Mouse (Mus musculus): ENCODE data around the gene Slu7. TPM values are rescaled to one million over a fixed set of nuclear protein-coding genes. Genes with fewer than 3 reads are reported as not detected.

The Slu7 gene
- 48.3 TPM for polyA plus RNA-seq (2015; fragmentation: Illumina TruSeq; extraction: RNeasy Lipid Tissue Mini Kit (QIAGEN cat#74804); ENCODE audit: low read depth, low replicate concordance)

GRCm38 (mm10) chr11:43433254-43434023 lies at the start of gene Slu7:
TSS of gene Slu7 (plus strand) at chr11:43433744.

GRCm38 (mm10) chr11:43425824-43426413 lies 7.6 kb upstream of the Slu7 start, which contains the start of gene Pttg1:
TSS of gene Pttg1 (minus strand) at chr11:43426251.

GRCm38 (mm10) chr11:43474225-43474774 lies 40.8 kb downstream of the Slu7 start, which contains the start of gene C1qtnf2:
TSS of gene C1qtnf2 (plus strand) at chr11:43474276.

Other genes with a start within 250 kb of the Slu7 start
- 109 TPM for gene Pttg1, start 7.5 kb upstream of the Slu7 start, polyA plus RNA-seq (2015; fragmentation: Illumina TruSeq; extraction: RNeasy Lipid Tissue Mini Kit (QIAGEN cat#74804); ENCODE audit: low read depth, low replicate concordance)
- 2.1 TPM for gene C1qtnf2, start 40.5 kb downstream of the Slu7 start, polyA plus RNA-seq (2015; fragmentation: Illumina TruSeq; extraction: RNeasy Lipid Tissue Mini Kit (QIAGEN cat#74804); ENCODE audit: low read depth, low replicate concordance)
- 2.1 TPM for gene Ccnjl, start 95.0 kb downstream of the Slu7 start, polyA plus RNA-seq (2015; fragmentation: Illumina TruSeq; extraction: RNeasy Lipid Tissue Mini Kit (QIAGEN cat#74804); ENCODE audit: low read depth, low replicate concordance)
- gene 4933415A04Rik, start 153.3 kb downstream of the Slu7 start, polyA plus RNA-seq (2015; fragmentation: Illumina TruSeq; extraction: RNeasy Lipid Tissue Mini Kit (QIAGEN cat#74804); ENCODE audit: low read depth, low replicate concordance): 0.58 TPM
- gene Fabp6, start 167.8 kb downstream of the Slu7 start, polyA plus RNA-seq (2015; fragmentation: Illumina TruSeq; extraction: RNeasy Lipid Tissue Mini Kit (QIAGEN cat#74804); ENCODE audit: low read depth, low replicate concordance): not detected
- gene Pwwp2a, start 248.3 kb downstream of the Slu7 start, polyA plus RNA-seq (2015; fragmentation: Illumina TruSeq; extraction: RNeasy Lipid Tissue Mini Kit (QIAGEN cat#74804); ENCODE audit: low read depth, low replicate concordance): 26.8 TPM